ENCODE assay signal across 17 mouse cellular contexts in the genomic region with DNA sequence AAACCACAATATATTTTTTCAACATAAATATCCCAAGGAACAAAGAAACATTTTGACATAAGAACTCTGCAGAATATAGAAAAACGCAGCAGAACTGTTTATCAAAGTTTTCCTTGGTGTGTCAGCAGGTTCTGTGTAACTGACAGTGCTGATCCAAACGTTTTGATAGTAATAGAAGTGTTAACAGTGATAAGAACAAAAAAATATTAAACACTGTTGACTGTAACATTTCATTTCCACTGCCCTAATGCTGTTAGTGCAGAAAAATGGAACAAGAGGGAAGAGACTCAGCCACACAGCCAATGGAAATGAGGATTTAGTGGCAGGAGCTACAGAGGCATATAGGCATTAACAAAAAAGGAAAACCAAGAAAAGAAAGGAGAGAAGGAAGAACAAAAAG.
"Had no signal": no experiment of that assay in that cellular context is flagged by ENCODE, and none has a peak within 500 bp of the region (broad histone marks: within the 10 kb centered on the region; RNA-seq: fewer than 3 reads in every experiment).

No protein-coding gene starts in this region.

- H3K4me2 ChIP-seq: limb, embryonic 13.5 days; liver, embryonic 15.5 days; lung, embryonic 15.5 days had no signal

- H3K36me3 ChIP-seq: limb, embryonic 13.5 days; liver, embryonic 15.5 days; lung, embryonic 15.5 days had no signal

- H3K4me3 ChIP-seq: layer of hippocampus, adult 2 months; limb, embryonic 13.5 days; liver, embryonic 15.5 days; lung, embryonic 15.5 days; myocyte had no signal

- H3K9ac ChIP-seq: limb, embryonic 13.5 days; liver, embryonic 15.5 days; lung, embryonic 15.5 days had no signal

- H3K9me3 ChIP-seq: limb, embryonic 13.5 days; liver, embryonic 15.5 days; lung, embryonic 15.5 days had no signal

- H3K27ac ChIP-seq: kidney, postnatal 0 days; layer of hippocampus, adult 2 months; limb, embryonic 13.5 days; liver, embryonic 15.5 days; lung, embryonic 15.5 days had no signal

- DNase-seq: kidney, adult 9 months; kidney, postnatal 36 days; left cerebral cortex, postnatal 4 days; lung, postnatal 14 days; right cerebral cortex, postnatal 4 days; spleen, adult 18-20 months; thymus, adult 18-20 months; thymus, postnatal 14 days had no signal

- ATAC-seq: hindbrain, embryonic 16.5 days; inflammation-experienced regulatory T-cells, adult 6 months; intestine, postnatal 0 days had no signal

- H3K27me3 ChIP-seq: limb, embryonic 13.5 days; liver, embryonic 15.5 days; lung, embryonic 15.5 days had no signal

- H3K4me1 ChIP-seq: limb, embryonic 13.5 days; liver, embryonic 15.5 days; lung, embryonic 15.5 days had no signal
